Mouse (Mus musculus) liver, embryonic 11.5 days (tissue): ENCODE results near the gene Thra. TPM values are rescaled to one million over a fixed set of nuclear protein-coding genes. Genes with fewer than 3 reads are reported as not detected.
A peak's percentile ranks its signal among the peaks of the same experiment; 100 is the strongest.

Source experiments
- ATAC-seq: fragments of 200-750 bp; cut with Nextera tagmentation; replicated peaks from 2 replicates; pipeline ENCODE4 v1.8.0; 2017; ENCODE audit warnings: moderate number of reproducible peaks, mild to moderate bottlenecking, moderate TSS enrichment, moderate library complexity; ENCODE audit not compliant: low FRiP score
- DNase-seq: peaks from one replicate; pipeline ENCODE4 v3.0.0-alpha.2; 2017; ENCODE audit warnings: low spot score
- H3K27ac ChIP-seq: fragments of 300-500 bp; sonication (generic); 2 replicates; pipeline ENCODE4 v1.5.1; 2014; ENCODE audit warnings: mild to moderate bottlenecking, low read depth, low read length, control low read depth
- H3K27me3 ChIP-seq: fragments of 300-500 bp; sonication (generic); replicated peaks from 2 replicates; pipeline ENCODE4 v1.6.1; 2014; ENCODE audit warnings: low read length, mixed read lengths; ENCODE audit not compliant: control insufficient read depth, insufficient read depth
- H3K36me3 ChIP-seq: fragments of 300-500 bp; sonication (generic); 2 replicates; pipeline ENCODE4 v1.6.1; 2014; ENCODE audit warnings: mild to moderate bottlenecking, low read length, moderate library complexity, mixed read lengths; ENCODE audit not compliant: control insufficient read depth, insufficient read depth
- H3K4me1 ChIP-seq: fragments of 300-500 bp; sonication (generic); replicated peaks from 2 replicates; pipeline ENCODE4 v1.6.1; 2014; ENCODE audit warnings: low read length, mixed read lengths; ENCODE audit not compliant: control insufficient read depth, insufficient read depth
- H3K4me2 ChIP-seq: fragments of 300-500 bp; sonication (generic); 2 replicates; pipeline ENCODE4 v1.6.1; 2014; ENCODE audit warnings: mild to moderate bottlenecking, control low read depth, moderate library complexity
- H3K4me3 ChIP-seq: fragments of 300-500 bp; sonication (generic); 2 replicates; pipeline ENCODE4 v1.5.1; 2014; ENCODE audit warnings: low read depth, low read length, control low read depth
- H3K9ac ChIP-seq: fragments of 300-500 bp; sonication (generic); 2 replicates; pipeline ENCODE4 v1.6.1; 2014; ENCODE audit warnings: low read depth, low read length, control low read depth
- H3K9me3 ChIP-seq: fragments of 300-500 bp; sonication (generic); 2 replicates; pipeline ENCODE4 v1.6.1; 2016; ENCODE audit warnings: low read length, inconsistent platforms, mixed read lengths; ENCODE audit not compliant: control insufficient read depth
- WGBS: fragments of 180-500 bp; shearing (Covaris S2); extraction: QIAGEN DNeasy Blood & Tissue Kit; methylation state at CpG from one replicate; pipeline ENCODE4 v1.1.7; 2014; 5-methylcytosine and 5-hydroxymethylcytosine counted together
- polyA plus RNA-seq: library from polyadenylated mRNA; unstranded; fragments of >200 nt; fragmentation: Nextera tagmentation; extraction: Ambion mirVana; gene quantifications from 2 replicates; pipeline ENCODE4 v1.2.1, GENCODE M21; 2014

Thra gene
- polyA plus RNA-seq: 26.6 and 31.6 TPM in 2 replicates

- Histone ChIP-seq H3K36me3 (no peaks in the 10 kb centered on the region), H3K27me3 (no peaks in the 10 kb centered on the region), H3K9ac (peak within 1 kb of the TSS; percentile 96), H3K4me3 (peak within 1 kb of the TSS; percentile 94), H3K4me1 (peaks cover 58% of the 10 kb centered on the region), H3K4me2 (peak within 1 kb of the TSS; percentile 98), H3K9me3 (no peaks in the 10 kb centered on the region), H3K27ac (peak within 1 kb of the TSS; percentile 80)
- peak; percentile 83 for ATAC-seq
- peak; percentile 86 for DNase-seq
- 2% methylated on average over 22 of the region's 22 CpGs for WGBS
Observed at GRCm38 (mm10) chr11:98740393-98741050, at the start of gene Thra. Gene Thra (plus strand): TSS chr11:98740638.

GRCm38 (mm10) chr11:98693201-98693600 is 47.2 kb upstream of the Thra start:
- no peaks in the 10 kb centered on the region for H3K4me1 ChIP-seq
- no peak overlapping the region for H3K4me2 ChIP-seq
- no peaks in the 10 kb centered on the region for H3K27me3 ChIP-seq
- ATAC-seq (no peak), DNase-seq (no peak)
- peaks cover 56% of the 10 kb centered on the region for H3K36me3 ChIP-seq
- H3K9ac ChIP-seq: no peak overlapping the region
- no peaks in the 10 kb centered on the region for H3K9me3 ChIP-seq
- no peak overlapping the region for H3K4me3 ChIP-seq
- 73% methylated on average over 13 of the region's 13 CpGs for WGBS
- H3K27ac ChIP-seq: no peak overlapping the region

GRCm38 (mm10) chr11:98693746-98694145 is 46.7 kb upstream of the Thra start:
- Histone ChIP-seq H3K27ac (no peak overlapping the region), H3K36me3 (peaks cover 53% of the 10 kb centered on the region), H3K4me2 (no peak overlapping the region), H3K4me1 (no peaks in the 10 kb centered on the region), H3K27me3 (no peaks in the 10 kb centered on the region), H3K9me3 (no peaks in the 10 kb centered on the region), H3K9ac (no peak overlapping the region), H3K4me3 (no peak overlapping the region)
- WGBS: 94% methylated on average over 9 of the region's 9 CpGs
- ATAC-seq (no peak), DNase-seq (no peak)

- no peak overlapping the region for H3K4me3 ChIP-seq
- no peak overlapping the region for H3K4me2 ChIP-seq
- H3K9ac ChIP-seq: no peak overlapping the region
- 89% methylated on average over 9 of the region's 9 CpGs for WGBS
- H3K9me3 ChIP-seq: no peaks in the 10 kb centered on the region
- ATAC-seq (no peak), DNase-seq (no peak)
- H3K36me3 ChIP-seq: peaks cover 53% of the 10 kb centered on the region
- no peak overlapping the region for H3K27ac ChIP-seq
- H3K4me1 ChIP-seq: no peaks in the 10 kb centered on the region
- H3K27me3 ChIP-seq: no peaks in the 10 kb centered on the region
Observed at GRCm38 (mm10) chr11:98694301-98694700, 46.1 kb upstream of the Thra start.

GRCm38 (mm10) chr11:98695408-98695807 is 45.0 kb upstream of the Thra start:
- no peak for DNase-seq
- no peak for ATAC-seq
- no peaks in the 10 kb centered on the region for H3K9me3 ChIP-seq
- 79% methylated on average over 14 of the region's 14 CpGs for WGBS
- H3K27me3 ChIP-seq: no peaks in the 10 kb centered on the region
- H3K27ac ChIP-seq: no peak overlapping the region
- H3K4me2 ChIP-seq: no peak overlapping the region
- peaks cover 47% of the 10 kb centered on the region for H3K36me3 ChIP-seq
- H3K9ac ChIP-seq: no peak overlapping the region
- peaks cover 4% of the 10 kb centered on the region; the same call in 1 of the 2 replicates for H3K4me1 ChIP-seq
- H3K4me3 ChIP-seq: no peak overlapping the region

- WGBS: 85% methylated on average over 14 of the region's 14 CpGs
- no peaks in the 10 kb centered on the region for H3K9me3 ChIP-seq
- H3K4me1 ChIP-seq: peaks cover 4% of the 10 kb centered on the region; the same call in 1 of the 2 replicates
- no peak for ATAC-seq
- no peaks in the 10 kb centered on the region for H3K27me3 ChIP-seq
- peaks cover 35% of the 10 kb centered on the region for H3K36me3 ChIP-seq
- no peak overlapping the region for H3K4me2 ChIP-seq
- no peak for DNase-seq
- no peak overlapping the region for H3K27ac ChIP-seq
- no peak overlapping the region for H3K9ac ChIP-seq
- no peak overlapping the region for H3K4me3 ChIP-seq
Observed at GRCm38 (mm10) chr11:98696454-98697216, 43.8 kb upstream of the Thra start.

- Histone ChIP-seq H3K4me2 (no peak overlapping the region), H3K36me3 (peaks cover 29% of the 10 kb centered on the region), H3K27me3 (no peaks in the 10 kb centered on the region), H3K4me3 (no peak overlapping the region), H3K9ac (no peak overlapping the region), H3K9me3 (no peaks in the 10 kb centered on the region), H3K27ac (no peak overlapping the region), H3K4me1 (peaks cover 4% of the 10 kb centered on the region; the same call in 1 of the 2 replicates)
- DNase-seq (no peak), ATAC-seq (no peak)
- WGBS: 89% methylated on average over 12 of the region's 12 CpGs
Observed at GRCm38 (mm10) chr11:98697225-98697624, 43.2 kb upstream of the Thra start.

GRCm38 (mm10) chr11:98698849-98699640 is 41.4 kb upstream of the Thra start:
- H3K9me3 ChIP-seq: no peaks in the 10 kb centered on the region
- peaks cover 17% of the 10 kb centered on the region for H3K36me3 ChIP-seq
- ATAC-seq (no peak), DNase-seq (no peak)
- H3K4me3 ChIP-seq: no peak overlapping the region
- no peaks in the 10 kb centered on the region for H3K27me3 ChIP-seq
- H3K4me2 ChIP-seq: no peak overlapping the region
- H3K9ac ChIP-seq: no peak overlapping the region
- H3K4me1 ChIP-seq: peaks cover 4% of the 10 kb centered on the region; the same call in 1 of the 2 replicates
- 83% methylated on average over 16 of the region's 16 CpGs for WGBS
- H3K27ac ChIP-seq: no peak overlapping the region
